Mouse (Mus musculus) liver, postnatal 0 days (tissue): ENCODE results near the gene Ftsj1.

Experiments
- CTCF ChIP-seq: sonication (generic); IDR thresholded peaks from 2 replicates; pipeline ENCODE4 v1.5.1; 2016; ENCODE audit warnings: antibody characterized with exemption, low read depth
- EP300 ChIP-seq: IDR thresholded peaks from 2 replicates; pipeline ENCODE4 v1.6.1; 2016; ENCODE audit warnings: antibody characterized with exemption, low read depth, mild to moderate bottlenecking

GRCm38 (mm10) chrX:8264222-8264621, 12.0 kb upstream of the Ftsj1 start:
- TF ChIP-seq CTCF (no peak), EP300 (peak; percentile 36; the same call in 1 of the 2 replicates)
